ENCODE assay signal across 12 mouse cellular contexts in the genomic region with DNA sequence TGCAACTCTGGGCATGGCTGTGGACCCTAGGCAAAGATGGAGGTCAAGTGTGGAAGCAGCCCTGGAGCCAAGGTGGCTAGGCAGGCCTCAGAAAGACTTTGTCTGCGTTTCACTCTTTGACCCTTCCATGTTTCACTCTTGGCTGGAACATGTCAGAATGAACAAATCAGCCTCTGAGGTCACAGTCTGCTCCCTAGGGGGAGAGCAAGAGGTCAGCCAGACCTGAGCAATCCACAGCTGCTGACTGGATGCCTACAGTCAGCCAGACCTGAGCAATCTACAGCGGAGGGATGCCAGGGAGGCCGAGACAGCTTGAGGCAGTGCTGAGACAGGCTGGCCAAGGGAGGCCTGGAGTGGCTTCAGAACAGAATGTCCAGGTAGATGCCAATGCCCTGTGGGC. TPM values are rescaled to one million over a fixed set of nuclear protein-coding genes. Genes with fewer than 3 reads are reported as not detected.
DNase-seq lines count a peak whose midpoint lies in the region; ATAC-seq lines count a peak whose summit lies in the region.
"Had no signal": no experiment of that assay in that cellular context is flagged by ENCODE, and none has a peak within 500 bp of the region (broad histone marks: within the 10 kb centered on the region; RNA-seq: fewer than 3 reads in every experiment).

No protein-coding gene starts in this region.

- H3K36me3 ChIP-seq in liver, embryonic 12.5 days, result no peaks in the 10 kb centered on the region
- H3K36me3 ChIP-seq in neural tube, embryonic 11.5 days (ENCODE audit: control insufficient read depth, insufficient read depth, low read length), result no peaks in the 10 kb centered on the region
- H3K36me3 ChIP-seq: G1E; heart, embryonic 13.5 days had no signal

- H3K4me2 ChIP-seq in liver, embryonic 12.5 days, result no peak overlapping the region
- H3K4me2 ChIP-seq in neural tube, embryonic 11.5 days (ENCODE audit: low read depth), result no peak overlapping the region
- H3K4me2 ChIP-seq: heart, embryonic 13.5 days had no signal

- intact Hi-C loops in heart, postnatal 14 days (cut with DNase I), result no loop called here
- intact Hi-C loops in left cerebral cortex, postnatal 10 days (cut with DNase I), result no loop called here

- H3K9me3 ChIP-seq in liver, embryonic 12.5 days (replicated peaks), result peaks cover 15% of the 10 kb centered on the region
- H3K9me3 ChIP-seq in neural tube, embryonic 11.5 days (ENCODE audit: control insufficient read depth, low read length), result peaks cover 6% of the 10 kb centered on the region; the same call in 1 of the 2 replicates

- peaks cover 17% of the 10 kb centered on the region; the same call in 1 of the 2 replicates for H3K27me3 ChIP-seq in liver, embryonic 12.5 days (replicated peaks)
- H3K27me3 ChIP-seq in neural tube, embryonic 11.5 days (ENCODE audit: control insufficient read depth, insufficient read depth, low read length), result no peaks in the 10 kb centered on the region
- H3K27me3 ChIP-seq: heart, embryonic 13.5 days had no signal

- 64% methylated on average over 3 of the region's 3 CpGs for WGBS in liver, embryonic 12.5 days (ENCODE audit: insufficient replicate concordance)
- 62% methylated on average over 3 of the region's 3 CpGs for WGBS in neural tube, embryonic 11.5 days

- H3K27ac ChIP-seq in liver, embryonic 12.5 days, result no peak overlapping the region
- no peak overlapping the region for H3K27ac ChIP-seq in neural tube, embryonic 11.5 days (ENCODE audit: low read depth, low read length)
- H3K27ac ChIP-seq: heart, embryonic 13.5 days had no signal

- no peak overlapping the region for H3K9ac ChIP-seq in liver, embryonic 12.5 days
- no peak overlapping the region for H3K9ac ChIP-seq in neural tube, embryonic 11.5 days (ENCODE audit: low read length)
- H3K9ac ChIP-seq: heart, embryonic 13.5 days had no signal

- no peak for DNase-seq in liver
- peak; percentile 65 to 66 for DNase-seq in adrenal gland, postnatal 36 days
- peak; percentile 58 to 67 for DNase-seq in heart, postnatal 14 days
- DNase-seq in neural tube, embryonic 11.5 days (ENCODE audit: low spot score), result peak; percentile 34
- no peak for DNase-seq in cerebellum, adult 11-12 months
- no peak for DNase-seq in left cerebral cortex, postnatal 10 days (ENCODE audit: extremely low spot score in 1 of 2, low spot score in 2 of 2)
- DNase-seq in cerebellum, adult 11 months, result no peak
- DNase-seq: cerebellum, adult 18-20 months had no signal

- peak; percentile 27 for ATAC-seq in liver, embryonic 12.5 days
- ATAC-seq in neural tube, embryonic 11.5 days (ENCODE audit: insufficient read depth, low FRiP score, low TSS enrichment), result no peak

- 0 out of 2 replicates have a peak, but pooled peaks cover 11% of the 10 kb centered on the region for H3K4me1 ChIP-seq in liver, embryonic 12.5 days
- peaks cover 4% of the 10 kb centered on the region; the same call in 1 of the 2 replicates for H3K4me1 ChIP-seq in neural tube, embryonic 11.5 days (ENCODE audit: control insufficient read depth, insufficient read depth, low read length)

- H3K4me3 ChIP-seq in liver, embryonic 12.5 days, result no peak overlapping the region
- H3K4me3 ChIP-seq in neural tube, embryonic 11.5 days (ENCODE audit: low read depth, low read length), result no peak overlapping the region
- H3K4me3 ChIP-seq: heart, embryonic 13.5 days had no signal

RNA-seq across cellular contexts. Expression of gene Dpep1, which starts 4.7 kb away (rescaled TPM):
- polyA plus RNA-seq in liver, embryonic 12.5 days (2016; fragmentation: Nextera tagmentation; extraction: Ambion mirVana), result 0.20 and 0.33 TPM in 2 replicates
- total RNA-seq in adrenal gland, postnatal 36 days (2021), result 10 to 100 TPM; 39.9 to 47.2 TPM
- total RNA-seq in heart, postnatal 14 days (2021), result 10 to 100 TPM; 28.6 to 43.2 TPM
- 0.66 and 1.3 TPM in 2 replicates for polyA plus RNA-seq in neural tube, embryonic 11.5 days (2014; fragmentation: Nextera tagmentation; extraction: Ambion mirVana)
- total RNA-seq in left cerebral cortex, postnatal 10 days (2021), result not detected
- total RNA-seq: neutrophil, adult 5-6 weeks had no signal
- polyA plus RNA-seq: G1E had no signal

RNA-seq across cellular contexts. Expression of gene Sult5a1, which starts 23.3 kb away (rescaled TPM):
- 1.7 and 2.1 TPM in 2 replicates for polyA plus RNA-seq in liver, embryonic 12.5 days (2016; fragmentation: Nextera tagmentation; extraction: Ambion mirVana)
- total RNA-seq in adrenal gland, postnatal 36 days (2021), result 1 to 10 TPM; 5.6 to 5.8 TPM
- 1 to 10 TPM; 1.2 to 2.1 TPM for total RNA-seq in heart, postnatal 14 days (2021)
- 2.3 and 5.6 TPM in 2 replicates for polyA plus RNA-seq in neural tube, embryonic 11.5 days (2014; fragmentation: Nextera tagmentation; extraction: Ambion mirVana)
- not detected for total RNA-seq in left cerebral cortex, postnatal 10 days (2021)
- total RNA-seq: neutrophil, adult 5-6 weeks had no signal
- polyA plus RNA-seq: G1E had no signal

RNA-seq across cellular contexts. Expression of gene Chmp1a, which starts 31.2 kb away (rescaled TPM):
- 80.1 and 80.8 TPM in 2 replicates for polyA plus RNA-seq in liver, embryonic 12.5 days (2016; fragmentation: Nextera tagmentation; extraction: Ambion mirVana)
- 100 to 1,000 TPM in 1 of 2 experiments, 10 to 100 TPM in 1; 77.5 to 108 TPM for total RNA-seq in adrenal gland, postnatal 36 days (2021)
- total RNA-seq in heart, postnatal 14 days (2021), result 10 to 100 TPM; 50.1 to 64.3 TPM
- polyA plus RNA-seq in neural tube, embryonic 11.5 days (2014; fragmentation: Nextera tagmentation; extraction: Ambion mirVana), result 104 and 110 TPM in 2 replicates
- 100 to 1,000 TPM; 111 to 130 TPM for total RNA-seq in left cerebral cortex, postnatal 10 days (2021)

RNA-seq across cellular contexts. Expression of gene Spata33, which starts 31.2 kb away (rescaled TPM):
- polyA plus RNA-seq in liver, embryonic 12.5 days (2016; fragmentation: Nextera tagmentation; extraction: Ambion mirVana), result 0.44 and 1.4 TPM in 2 replicates
- total RNA-seq in adrenal gland, postnatal 36 days (2021), result 1 to 10 TPM; 2.9 to 3.7 TPM
- 10 to 100 TPM; 38.4 to 45.7 TPM for total RNA-seq in heart, postnatal 14 days (2021)
- 6.0 and 9.5 TPM in 2 replicates for polyA plus RNA-seq in neural tube, embryonic 11.5 days (2014; fragmentation: Nextera tagmentation; extraction: Ambion mirVana)
- total RNA-seq in left cerebral cortex, postnatal 10 days (2021), result 1 to 10 TPM; 6.3 to 7.5 TPM

RNA-seq across cellular contexts. Expression of gene Cdk10, which starts 43.3 kb away (rescaled TPM):
- polyA plus RNA-seq in liver, embryonic 12.5 days (2016; fragmentation: Nextera tagmentation; extraction: Ambion mirVana), result 14.7 and 16.2 TPM in 2 replicates
- total RNA-seq in adrenal gland, postnatal 36 days (2021), result 10 to 100 TPM; 49.0 to 58.6 TPM
- 10 to 100 TPM; 22.5 to 23.8 TPM for total RNA-seq in heart, postnatal 14 days (2021)
- 35.5 and 35.7 TPM in 2 replicates for polyA plus RNA-seq in neural tube, embryonic 11.5 days (2014; fragmentation: Nextera tagmentation; extraction: Ambion mirVana)
- total RNA-seq in left cerebral cortex, postnatal 10 days (2021), result 10 to 100 TPM; 69.3 to 69.5 TPM

Comparison
In these comparisons a context has a peak if more than half of its experiments do, and no peak if none do; other contexts are left out.
1. DNase-seq: peak in adrenal gland, postnatal 36 days (2 of 2), heart, postnatal 14 days (2 of 2) and neural tube, embryonic 11.5 days (single experiment); none in liver (single experiment), cerebellum, adult 11-12 months (single experiment), left cerebral cortex, postnatal 10 days (0 of 2) and cerebellum, adult 11 months (single experiment).
2. RNA of gene Dpep1, which starts 4.7 kb away (total RNA-seq): 39.9 to 47.2 TPM in adrenal gland, postnatal 36 days and 28.6 to 43.2 TPM in heart, postnatal 14 days; not detected in left cerebral cortex, postnatal 10 days; every median in the first group is over 10 times any median in the second.